Mouse (Mus musculus) liver, postnatal 0 days (tissue): Measurements from ENCODE around the gene Pik3cd. TPM values are rescaled to one million over a fixed set of nuclear protein-coding genes. Genes with fewer than 3 reads are reported as not detected.

Source experiments
- ATAC-seq: fragments of 200-750 bp; cut with Nextera tagmentation; 2 replicates; pipeline ENCODE4 v1.8.0; 2017; ENCODE audit warnings: mild to moderate bottlenecking, moderate library complexity
- DNase-seq: peaks from one replicate; pipeline ENCODE4 v3.0.0-alpha.2; 2016
- H3K27ac ChIP-seq: fragments of 300-500 bp; sonication (generic); 2 replicates; pipeline ENCODE4 v1.5.1; 2014; ENCODE audit warnings: antibody characterized with exemption, moderate library complexity, mild to moderate bottlenecking, low read depth
- H3K27me3 ChIP-seq: fragments of 300-500 bp; sonication (generic); 2 replicates; pipeline ENCODE4 v1.6.1; 2014; ENCODE audit warnings: low read length, control low read depth, mixed read lengths; ENCODE audit not compliant: insufficient read depth
- H3K36me3 ChIP-seq: fragments of 300-500 bp; sonication (generic); replicated peaks from 2 replicates; pipeline ENCODE4 v1.6.1; 2014; ENCODE audit warnings: mild to moderate bottlenecking, control low read depth, low read length, moderate library complexity, mixed read lengths; ENCODE audit not compliant: insufficient read depth
- H3K4me1 ChIP-seq: fragments of 300-500 bp; sonication (generic); 2 replicates; pipeline ENCODE4 v1.6.1; 2014; ENCODE audit warnings: antibody characterized with exemption, mild to moderate bottlenecking, control low read depth; ENCODE audit not compliant: insufficient read depth
- H3K4me2 ChIP-seq: fragments of 300-500 bp; sonication (generic); 2 replicates; pipeline ENCODE4 v1.6.1; 2014; ENCODE audit warnings: low read depth, mild to moderate bottlenecking, low read length, moderate library complexity, mixed read lengths
- H3K4me3 ChIP-seq: fragments of 300-500 bp; sonication (generic); 2 replicates; pipeline ENCODE4 v1.5.1; 2014; ENCODE audit warnings: low read depth, low read length
- H3K9ac ChIP-seq: fragments of 300-500 bp; sonication (generic); replicated peaks from 2 replicates; pipeline ENCODE4 v1.6.1; 2014; ENCODE audit warnings: mild to moderate bottlenecking, moderate library complexity
- H3K9me3 ChIP-seq: fragments of 300-500 bp; sonication (generic); 2 replicates; pipeline ENCODE4 v1.6.1; 2016; ENCODE audit warnings: mild to moderate bottlenecking, control low read depth, low read length, mixed read lengths
- CTCF ChIP-seq: sonication (generic); IDR thresholded peaks from 2 replicates; pipeline ENCODE4 v1.5.1; 2016; ENCODE audit warnings: antibody characterized with exemption, low read depth
- EP300 ChIP-seq: IDR thresholded peaks from 2 replicates; pipeline ENCODE4 v1.6.1; 2016; ENCODE audit warnings: antibody characterized with exemption, low read depth, mild to moderate bottlenecking
- WGBS: fragments of 180-500 bp; shearing (Covaris S2); extraction: QIAGEN DNeasy Blood & Tissue Kit; methylation state at CpG from one replicate; pipeline ENCODE4 v1.1.7; 2014; ENCODE audit not compliant: insufficient replicate concordance; 5-methylcytosine and 5-hydroxymethylcytosine counted together
- polyA plus RNA-seq: library from polyadenylated mRNA; unstranded; fragments of >200 nt; fragmentation: Nextera tagmentation; extraction: Ambion mirVana; gene quantifications from 2 replicates; pipeline ENCODE4 v1.2.1, GENCODE M21; 2015

Pik3cd gene
- polyA plus RNA-seq, 1 experiment from 2014 or later, result 7.8 TPM

DNA sequence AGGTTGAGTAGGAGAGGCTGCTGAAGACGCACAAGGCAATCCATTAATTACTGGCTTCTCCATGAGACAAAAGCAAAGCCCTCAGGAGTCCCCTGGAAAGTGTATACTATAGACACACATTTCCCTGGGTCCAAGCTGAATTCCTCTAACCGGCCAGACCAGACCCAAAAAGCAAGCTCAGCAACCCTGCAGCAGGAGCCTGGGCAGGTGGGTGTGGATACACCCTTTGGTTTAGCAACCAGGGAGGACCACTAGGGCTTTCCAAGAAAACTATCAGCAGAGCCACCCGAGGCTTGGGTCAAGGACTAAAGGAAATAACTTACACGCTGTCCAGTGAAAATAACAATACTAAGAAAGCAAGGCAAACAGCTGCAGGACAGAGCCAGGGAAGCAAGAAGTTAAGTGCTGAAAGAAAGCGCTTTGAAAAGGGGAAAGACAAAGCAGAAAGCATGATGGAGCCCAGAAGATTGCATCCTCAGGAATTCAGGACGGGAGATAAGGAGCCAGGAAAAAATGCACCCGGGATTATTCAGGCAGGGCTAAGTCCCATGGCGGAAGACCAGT lies 27.5 kb downstream of the Pik3cd start:
- ATAC-seq (no peak), DNase-seq (no peak)
- Histone ChIP-seq H3K4me1 (peaks cover 8% of the 10 kb centered on the region; the same call in 1 of the 2 replicates), H3K27ac (no peak overlapping the region), H3K9me3 (no peaks in the 10 kb centered on the region), H3K36me3 (peaks cover 7% of the 10 kb centered on the region; the same call in 1 of the 2 replicates), H3K9ac (no peak overlapping the region), H3K27me3 (0 out of 2 replicates have a peak, but pooled peaks cover 4% of the 10 kb centered on the region), H3K4me3 (no peak overlapping the region), H3K4me2 (peak overlapping the region; percentile 78; the same call in 1 of the 2 replicates)
- TF ChIP-seq EP300, result no peak
- TF ChIP-seq CTCF, result no peak
- 53% methylated on average over 8 of the region's 8 CpGs for WGBS

DNA sequence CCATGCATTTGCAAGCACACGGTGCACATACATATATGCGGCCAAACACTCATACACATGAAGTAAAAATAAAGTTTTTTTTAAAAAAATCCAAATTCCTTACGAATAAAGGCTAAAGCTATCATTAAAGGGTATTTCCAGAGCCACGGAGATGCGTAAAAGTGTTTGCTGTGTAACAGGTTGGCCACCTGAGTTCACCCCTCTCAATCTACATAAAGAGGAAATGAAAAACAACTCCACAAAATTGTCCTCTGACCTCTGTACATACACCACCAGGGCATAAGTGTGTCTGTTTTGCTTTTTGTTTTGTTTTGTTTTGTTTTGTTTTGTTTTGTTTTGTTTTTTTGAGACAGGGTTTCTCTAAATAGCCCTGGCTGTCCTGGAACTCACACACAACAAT lies 29.6 kb downstream of the Pik3cd start:
- Histone ChIP-seq H3K4me3 (no peak overlapping the region), H3K9me3 (no peaks in the 10 kb centered on the region), H3K27me3 (0 out of 2 replicates have a peak, but pooled peaks cover 4% of the 10 kb centered on the region), H3K36me3 (peaks cover 7% of the 10 kb centered on the region; the same call in 1 of the 2 replicates), H3K27ac (no peak overlapping the region), H3K9ac (no peak overlapping the region), H3K4me1 (peaks cover 8% of the 10 kb centered on the region; the same call in 1 of the 2 replicates), H3K4me2 (no peak overlapping the region)
- ATAC-seq, result no peak
- no peak for DNase-seq
- TF ChIP-seq EP300, result no peak
- no peak for TF ChIP-seq CTCF
- 88% methylated on average over 5 of the region's 5 CpGs for WGBS

DNA sequence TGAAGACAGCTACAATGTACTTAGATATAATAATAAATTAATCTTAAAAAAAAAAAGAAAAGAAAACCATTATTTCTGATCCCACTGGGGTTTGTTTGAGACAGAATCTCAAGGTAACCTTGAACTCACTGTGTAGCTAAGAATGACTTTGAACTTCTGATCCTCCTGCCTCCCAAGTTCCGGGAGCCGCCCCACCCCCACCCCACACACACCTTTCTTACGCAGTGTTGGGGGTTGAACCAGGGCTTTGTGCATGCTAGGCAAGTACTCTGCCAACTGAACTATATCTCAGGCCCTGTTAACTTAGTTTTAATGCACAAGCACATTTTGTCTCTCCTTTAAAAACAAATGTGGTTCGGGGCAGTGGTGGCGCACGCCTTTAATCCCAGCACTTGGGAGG lies 31.2 kb downstream of the Pik3cd start:
- H3K27me3 ChIP-seq, result 0 out of 2 replicates have a peak, but pooled peaks cover 4% of the 10 kb centered on the region
- DNase-seq (no peak), ATAC-seq (no peak)
- no peak overlapping the region for H3K4me2 ChIP-seq
- H3K4me1 ChIP-seq, result peaks cover 5% of the 10 kb centered on the region; the same call in 1 of the 2 replicates
- no peak overlapping the region for H3K9ac ChIP-seq
- H3K4me3 ChIP-seq, result no peak overlapping the region
- 88% methylated on average over 6 of the region's 6 CpGs for WGBS
- no peak for TF ChIP-seq CTCF
- no peak for TF ChIP-seq EP300
- no peak overlapping the region for H3K27ac ChIP-seq
- H3K36me3 ChIP-seq, result peaks cover 7% of the 10 kb centered on the region; the same call in 1 of the 2 replicates
- no peaks in the 10 kb centered on the region for H3K9me3 ChIP-seq

DNA sequence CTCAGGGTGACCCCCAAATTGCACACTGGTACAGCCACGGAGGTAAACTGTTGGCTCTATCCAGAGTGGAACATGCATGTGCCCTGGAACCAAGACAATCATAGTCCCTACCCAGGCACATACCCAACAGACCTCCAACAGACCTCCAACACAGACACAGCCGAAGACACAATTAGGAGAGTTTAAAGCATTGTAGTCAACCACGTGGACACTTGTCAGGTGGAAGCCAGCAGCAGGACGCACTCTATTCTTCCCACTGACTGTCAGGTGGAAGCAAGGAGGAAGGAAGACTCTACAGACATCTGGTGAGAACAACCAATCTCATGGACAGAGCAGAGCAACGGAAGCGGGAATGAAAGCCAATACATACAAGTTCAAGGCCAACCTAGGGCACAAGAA lies 36.7 kb downstream of the Pik3cd start:
- 51% methylated on average over 6 of the region's 6 CpGs for WGBS
- DNase-seq (no peak), ATAC-seq (no peak)
- H3K4me2 ChIP-seq, result no peak overlapping the region
- no peak overlapping the region for H3K4me3 ChIP-seq
- H3K9me3 ChIP-seq, result no peaks in the 10 kb centered on the region
- no peak overlapping the region for H3K9ac ChIP-seq
- H3K36me3 ChIP-seq, result no peaks in the 10 kb centered on the region
- H3K4me1 ChIP-seq, result peaks cover 11% of the 10 kb centered on the region
- H3K27me3 ChIP-seq, result no peaks in the 10 kb centered on the region
- H3K27ac ChIP-seq, result peak overlapping the region; percentile 72
- TF ChIP-seq EP300 (no peak), CTCF (no peak)

DNA sequence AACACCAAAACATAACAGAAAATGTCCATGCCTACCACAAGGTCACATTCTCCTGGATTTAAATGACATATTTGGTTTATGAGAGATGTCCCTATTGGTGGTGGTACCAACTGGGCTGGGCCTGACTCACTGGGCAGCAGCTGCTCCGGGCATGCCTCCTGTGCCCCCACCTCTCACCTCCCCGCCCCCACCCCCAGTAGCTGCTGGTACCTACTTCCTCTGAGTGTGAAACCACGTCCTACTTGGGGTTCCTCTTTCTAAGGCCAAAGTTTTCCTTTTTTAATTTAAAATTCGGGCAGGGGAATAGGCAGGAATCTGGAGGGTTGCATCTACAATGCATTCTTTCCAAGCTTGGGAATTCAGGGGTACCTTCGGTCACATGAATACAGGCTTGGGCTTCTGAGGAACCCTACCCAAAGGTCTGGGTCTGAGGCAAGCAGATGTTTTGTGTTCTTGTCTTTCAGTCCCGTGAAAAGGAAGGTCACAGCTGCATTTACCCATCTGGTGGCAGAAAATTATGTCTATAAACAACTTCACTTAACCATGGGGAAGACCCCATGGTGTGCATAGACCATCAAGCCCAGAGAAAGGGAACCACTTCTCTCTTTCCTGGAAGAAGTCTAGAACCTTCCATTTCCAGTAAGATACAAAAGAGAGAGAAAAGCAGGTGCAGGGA lies 37.2 kb downstream of the Pik3cd start:
- Histone ChIP-seq H3K9ac (no peak overlapping the region), H3K27ac (peak overlapping the region; percentile 72), H3K4me2 (no peak overlapping the region), H3K4me3 (no peak overlapping the region), H3K9me3 (no peaks in the 10 kb centered on the region), H3K4me1 (peaks cover 11% of the 10 kb centered on the region), H3K36me3 (no peaks in the 10 kb centered on the region), H3K27me3 (no peaks in the 10 kb centered on the region)
- no peak for TF ChIP-seq EP300
- TF ChIP-seq CTCF, result no peak
- DNase-seq (no peak), ATAC-seq (peak; percentile 66; the same call in 1 of the 2 replicates)
- 31% methylated on average over 6 of the region's 6 CpGs for WGBS

DNA sequence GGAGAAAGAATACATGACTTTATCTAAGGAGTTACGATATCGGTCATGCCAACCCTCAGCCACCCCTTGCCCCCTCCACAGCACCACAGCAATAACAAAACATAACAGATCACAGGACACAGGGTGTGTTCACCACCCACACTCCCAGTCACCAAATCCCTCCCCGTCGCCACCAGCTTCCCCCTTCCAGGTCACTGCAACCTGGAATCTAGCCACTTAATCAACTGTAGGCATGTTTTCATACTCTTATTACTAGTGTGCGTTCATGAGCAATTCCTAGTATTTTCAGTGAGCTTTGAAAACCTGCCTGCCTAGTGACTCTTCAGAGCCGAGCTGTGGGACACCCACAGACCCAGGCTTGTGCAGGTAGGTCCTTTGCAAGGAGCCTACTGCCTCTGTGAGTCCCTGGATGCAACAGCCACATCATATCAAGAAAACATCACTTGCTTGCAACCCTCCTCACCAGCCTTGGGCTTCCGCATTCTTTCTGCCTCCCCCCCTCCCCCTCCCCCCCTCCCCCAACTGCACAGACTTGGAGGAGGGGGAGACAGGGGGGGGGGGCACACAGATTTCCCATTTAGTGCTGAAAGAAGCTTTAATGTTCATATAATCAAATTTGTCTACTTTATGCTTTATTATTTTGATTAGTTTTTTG lies 38.4 kb downstream of the Pik3cd start:
- Histone ChIP-seq H3K27ac (peak overlapping the region; percentile 48), H3K27me3 (no peaks in the 10 kb centered on the region), H3K4me1 (peaks cover 11% of the 10 kb centered on the region), H3K4me2 (no peak overlapping the region), H3K36me3 (0 out of 2 replicates have a peak, but pooled peaks cover 3% of the 10 kb centered on the region), H3K9ac (no peak overlapping the region), H3K4me3 (no peak overlapping the region), H3K9me3 (no peaks in the 10 kb centered on the region)
- DNase-seq (no peak), ATAC-seq (no peak)
- TF ChIP-seq EP300 (no peak), CTCF (no peak)
- whole genome bisulfite sequencing, result 61% methylated on average over 7 of the region's 7 CpGs
